Mouse (Mus musculus) hematopoietic stem cell, adult 5-6 weeks (primary cell): ENCODE measurements around the gene P4ha2. TPM values are rescaled to one million over a fixed set of nuclear protein-coding genes. Genes with fewer than 3 reads are reported as not detected.

Source experiments
- ATAC-seq, 2 experiments: fragments of 125-278 bp in 1 of 2; replicated peaks in 1 of 2; 2 replicates each; pipeline ENCODE4 v1.8.0; 2016 to 2017; ENCODE audit warnings: inconsistent platforms in 2 of 2, mild to moderate bottlenecking in 2 of 2, moderate number of reproducible peaks in 2 of 2, low read depth in 1 of 2, moderate TSS enrichment in 1 of 2; ENCODE audit not compliant: low FRiP score in 2 of 2, poor library complexity in 2 of 2, severe bottlenecking in 2 of 2, insufficient read depth in 1 of 2, low TSS enrichment in 1 of 2
- total RNA-seq: library from RNA; stranded (forward); fragments of 172-1452, 232-1000 nt; gene quantifications from 2 replicates; pipeline ENCODE4 v1.2.3, GENCODE M21; 2017

P4ha2 gene
- total RNA-seq, 1 experiment from 2014 or later: not detected

DNA sequence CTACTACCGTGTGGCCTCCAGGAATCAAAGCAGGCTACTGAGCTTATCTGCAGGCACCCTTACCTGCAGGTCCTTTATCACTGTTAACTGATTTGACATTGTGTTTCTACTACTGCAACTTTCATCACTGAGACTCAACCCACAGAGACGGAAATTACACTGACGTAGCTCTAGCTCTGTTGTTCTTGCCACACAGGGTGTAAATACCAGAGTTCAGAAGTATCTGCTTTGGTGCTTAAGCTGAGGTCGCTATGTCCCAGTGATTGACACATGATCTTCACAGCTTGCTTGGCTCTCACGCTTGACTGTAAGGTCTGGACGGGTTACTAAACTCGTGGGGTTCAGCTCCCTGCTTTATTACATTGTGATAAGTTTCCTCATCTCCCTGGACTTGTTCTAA, 51.2 kb downstream of the P4ha2 start:
- ATAC-seq: no peak

DNA sequence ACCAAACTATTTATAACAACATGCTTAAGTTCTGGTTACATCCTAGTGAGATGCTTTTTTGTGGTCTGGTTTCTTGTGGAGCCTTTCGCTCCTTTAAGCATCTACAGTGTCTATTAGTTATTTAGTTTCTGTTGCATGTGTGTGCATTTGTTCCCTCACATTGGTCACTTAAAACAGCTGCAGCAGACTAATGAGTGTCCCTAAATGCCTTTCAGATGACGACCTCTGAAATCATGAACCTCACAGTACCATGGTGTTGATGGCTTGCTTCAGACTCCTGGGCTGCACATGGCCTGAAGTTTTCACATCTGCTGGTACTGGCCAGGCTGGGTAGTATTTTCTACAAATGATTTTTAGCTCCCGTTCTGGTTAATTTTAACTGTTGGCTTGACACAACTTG, 53.1 kb downstream of the P4ha2 start:
- ATAC-seq: no peak

DNA sequence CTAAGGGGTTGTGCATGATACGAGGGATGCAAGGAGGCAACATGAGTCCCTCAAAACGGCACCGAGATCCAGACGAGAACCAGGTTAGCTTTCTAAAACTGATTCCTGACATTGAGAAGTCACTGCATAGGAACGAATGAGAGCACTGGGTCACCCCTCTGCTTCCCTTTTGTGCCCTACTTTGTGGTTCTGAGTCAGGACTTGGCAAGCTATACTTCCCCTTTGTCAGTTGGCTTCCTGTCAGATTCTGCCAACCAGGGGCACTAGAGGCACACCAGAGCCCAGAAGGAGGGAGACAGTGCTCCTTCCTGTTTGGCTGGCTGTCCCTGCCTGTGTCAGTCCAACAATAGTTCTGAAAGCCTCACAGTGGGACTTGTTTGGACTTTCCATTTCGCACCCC, 56.0 kb downstream of the P4ha2 start:
- ATAC-seq: peak; percentile 86 to 97

- ATAC-seq: no peak
Measured at GRCm38 (mm10) chr11:54156504-54156903, 56.6 kb downstream of the P4ha2 start.

- no peak for ATAC-seq
Measured at GRCm38 (mm10) chr11:54157586-54157985, 57.7 kb downstream of the P4ha2 start.

- no peak for ATAC-seq
Measured at GRCm38 (mm10) chr11:54160435-54160834, 60.5 kb downstream of the P4ha2 start.

- no peak for ATAC-seq
Measured at GRCm38 (mm10) chr11:54160920-54161319, 61.0 kb downstream of the P4ha2 start.

DNA sequence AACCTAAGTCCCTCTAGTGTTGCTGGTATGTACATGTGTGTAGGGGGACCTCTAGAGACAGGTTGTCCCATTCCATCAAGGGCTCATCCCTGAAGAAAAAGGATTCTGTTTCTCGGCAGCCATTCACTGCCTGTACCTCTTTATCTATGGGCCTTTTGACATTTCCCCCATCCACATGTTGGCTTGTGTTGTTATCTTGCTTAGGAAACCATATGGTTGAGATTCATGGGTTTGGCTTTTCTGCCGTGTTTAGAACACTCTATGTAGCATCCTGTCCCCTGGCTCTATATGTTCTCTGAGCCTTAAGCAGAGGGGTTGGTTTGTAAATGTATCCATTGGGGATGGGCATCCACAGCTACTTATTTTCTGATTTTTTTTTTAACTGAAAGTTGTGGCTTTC, 61.6 kb downstream of the P4ha2 start:
- no peak for ATAC-seq

- ATAC-seq: peak; percentile 23 to 39; a peak in 1 of 4 replicates
Measured at GRCm38 (mm10) chr11:54162968-54163367, 63.1 kb downstream of the P4ha2 start.

- ATAC-seq: no peak
Measured at GRCm38 (mm10) chr11:54169432-54170295, 69.8 kb downstream of the P4ha2 start.

- ATAC-seq: peak; percentile 32 to 60; a peak in 2 of 4 replicates
Measured at GRCm38 (mm10) chr11:54171175-54171574, 71.3 kb downstream of the P4ha2 start.

GRCm38 (mm10) chr11:54174226-54174625, 74.3 kb downstream of the P4ha2 start:
- no peak for ATAC-seq

DNA sequence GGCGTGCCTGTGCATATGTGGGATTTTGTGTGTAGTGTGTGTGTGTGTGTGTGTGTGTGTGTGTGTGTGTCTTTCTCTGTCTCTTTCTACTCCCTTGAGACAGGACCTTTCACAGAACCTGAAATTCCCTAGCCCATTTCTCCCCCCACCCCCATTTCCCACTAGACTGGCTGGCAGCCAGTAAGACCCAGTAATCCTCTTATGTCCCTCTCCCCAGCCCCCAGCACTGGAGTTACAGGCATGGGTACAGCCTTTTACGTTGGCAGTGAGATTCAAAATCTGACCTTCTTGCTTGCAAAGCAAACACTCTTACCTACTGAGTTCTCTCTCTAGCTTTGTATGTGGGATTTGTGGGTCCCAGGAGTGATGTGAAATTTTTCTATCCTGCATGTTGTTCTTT, 75.0 kb downstream of the P4ha2 start:
- no peak for ATAC-seq

Other genes starting within 250 kb of the P4ha2 start
- gene Gm12216, start 240.8 kb upstream of the P4ha2 start, total RNA-seq: 10.5 and 15.1 TPM in 2 replicates
- 9.9 and 20.4 TPM in 2 replicates for gene Slc22a5, start 208.4 kb upstream of the P4ha2 start, total RNA-seq
- gene Slc22a21, start 119.8 kb upstream of the P4ha2 start, total RNA-seq: 1.9 and 8.2 TPM in 2 replicates
- gene Slc22a4, start 72.0 kb upstream of the P4ha2 start, total RNA-seq: 1.3 and 9.5 TPM in 2 replicates
- gene Pdlim4, start 31.1 kb upstream of the P4ha2 start, total RNA-seq: not detected in 2 replicates
- gene Csf2, start 149.6 kb downstream of the P4ha2 start, total RNA-seq: not detected in 2 replicates
- not detected in 2 replicates for gene Il3, start 167.2 kb downstream of the P4ha2 start, total RNA-seq
- gene Acsl6, start 203.7 kb downstream of the P4ha2 start, total RNA-seq: 0.44 and 5.1 TPM in 2 replicates